Mouse (Mus musculus) liver, adult (tissue): ENCODE results near the gene Mylk3.

Experiments
- GATA4 ChIP-seq: IDR thresholded peaks from 2 replicates; pipeline ENCODE4 v1.6.1; 2014; ENCODE audit warnings: mild to moderate bottlenecking, low read length; ENCODE audit not compliant: insufficient replicate concordance

Gene Mylk3

GRCm38 (mm10) chr8:85364628-85365027 is 21.5 kb downstream of the Mylk3 start:
- no peak for TF ChIP-seq GATA4

- TF ChIP-seq GATA4, result no peak
These were observed 22.7 kb downstream of the Mylk3 start for GRCm38 (mm10) chr8:85363406-85363805.

- no peak for TF ChIP-seq GATA4
These were observed 23.9 kb downstream of the Mylk3 start for GRCm38 (mm10) chr8:85362211-85362610.

- no peak for TF ChIP-seq GATA4
These were observed 32.9 kb downstream of the Mylk3 start for GRCm38 (mm10) chr8:85353287-85353686.

GRCm38 (mm10) chr8:85339871-85340573 is 46.1 kb downstream of the Mylk3 start:
- TF ChIP-seq GATA4, result no peak

GRCm38 (mm10) chr8:85337681-85338080 is 48.5 kb downstream of the Mylk3 start:
- TF ChIP-seq GATA4, result no peak

GRCm38 (mm10) chr8:85336211-85336933 is 49.8 kb downstream of the Mylk3 start:
- TF ChIP-seq GATA4, result no peak

- TF ChIP-seq GATA4, result no peak
These were observed 51.0 kb downstream of the Mylk3 start for GRCm38 (mm10) chr8:85335105-85335504.

GRCm38 (mm10) chr8:85329506-85329905 is 56.6 kb downstream of the Mylk3 start:
- no peak for TF ChIP-seq GATA4

GRCm38 (mm10) chr8:85327036-85327435 is 59.1 kb downstream of the Mylk3 start:
- no peak for TF ChIP-seq GATA4

- TF ChIP-seq GATA4, result no peak
These were observed 63.1 kb downstream of the Mylk3 start for GRCm38 (mm10) chr8:85323084-85323483.

- no peak for TF ChIP-seq GATA4
These were observed 64.2 kb downstream of the Mylk3 start for GRCm38 (mm10) chr8:85321981-85322380.

GRCm38 (mm10) chr8:85318534-85318933 is 67.6 kb downstream of the Mylk3 start:
- TF ChIP-seq GATA4, result no peak

- TF ChIP-seq GATA4, result no peak
These were observed 73.1 kb downstream of the Mylk3 start for GRCm38 (mm10) chr8:85313036-85313435.

GRCm38 (mm10) chr8:85311743-85312142 is 74.4 kb downstream of the Mylk3 start:
- no peak for TF ChIP-seq GATA4

GRCm38 (mm10) chr8:85308564-85308963 is 77.6 kb downstream of the Mylk3 start:
- TF ChIP-seq GATA4, result no peak

GRCm38 (mm10) chr8:85303531-85303930 is 82.6 kb downstream of the Mylk3 start:
- no peak for TF ChIP-seq GATA4

- no peak for TF ChIP-seq GATA4
These were observed 83.2 kb downstream of the Mylk3 start for GRCm38 (mm10) chr8:85302931-85303330.
